Mouse (Mus musculus) small intestine, adult 2 months (tissue): ENCODE data around the gene Ppp1r2. TPM values are rescaled to one million over a fixed set of nuclear protein-coding genes. Genes with fewer than 3 reads are reported as not detected.

Source experiments
- H3K27ac ChIP-seq: fragments of 200-500 bp; 2 replicates; pipeline ENCODE4 v1.5.1; 2012; ENCODE audit warnings: low read depth, low read length, control low read depth, inconsistent platforms; ENCODE audit not compliant: insufficient read depth
- H3K27me3 ChIP-seq: fragments of 200-500 bp; 2 replicates; pipeline ENCODE4 v1.6.1; 2012; ENCODE audit warnings: mild to moderate bottlenecking, moderate library complexity, low read length, inconsistent platforms; ENCODE audit not compliant: control insufficient read depth, insufficient read depth
- H3K36me3 ChIP-seq: fragments of 200-500 bp; 2 replicates; pipeline ENCODE4 v1.6.1; 2012; ENCODE audit warnings: mild to moderate bottlenecking, low read length, control low read depth, inconsistent platforms; ENCODE audit not compliant: control insufficient read depth, insufficient read depth
- H3K4me1 ChIP-seq: fragments of 200-500 bp; 2 replicates; pipeline ENCODE4 v1.6.1; 2012; ENCODE audit warnings: low read length, inconsistent platforms, mixed read lengths; ENCODE audit not compliant: control insufficient read depth, insufficient read depth, insufficient read length
- H3K4me3 ChIP-seq: fragments of 200-500 bp; 2 replicates; pipeline ENCODE4 v1.5.1; 2012; ENCODE audit warnings: low read depth, mild to moderate bottlenecking, control low read depth, inconsistent platforms, low read length, moderate library complexity
- CTCF ChIP-seq: fragments of 200-500 bp; IDR thresholded peaks from 2 replicates; pipeline ENCODE4 v1.5.1; 2012; ENCODE audit warnings: low read depth, mild to moderate bottlenecking, control low read depth, inconsistent platforms, low read length, moderate library complexity, mixed read lengths; ENCODE audit not compliant: insufficient replicate concordance, insufficient read length; ENCODE audit errors: extremely low read depth
- POLR2A ChIP-seq: fragments of 200-500 bp; IDR thresholded peaks from 2 replicates; pipeline ENCODE4 v1.6.1; 2012; ENCODE audit warnings: low read depth, mild to moderate bottlenecking, control low read depth, inconsistent platforms, low read length, moderate library complexity
- WGBS: fragments of 180-500 bp; shearing (Covaris S2); methylation state at CpG from one replicate; pipeline ENCODE4 v1.1.7; 2018; 5-methylcytosine and 5-hydroxymethylcytosine counted together
- polyA plus RNA-seq: library from polyadenylated mRNA; depleted of rRNA; stranded (reverse); fragments of >200 nt; gene quantifications from 2 replicates; pipeline ENCODE4 v1.2.3, GENCODE M21; 2012

Gene Ppp1r2
- polyA plus RNA-seq, 1 experiment: 83.9 TPM

DNA sequence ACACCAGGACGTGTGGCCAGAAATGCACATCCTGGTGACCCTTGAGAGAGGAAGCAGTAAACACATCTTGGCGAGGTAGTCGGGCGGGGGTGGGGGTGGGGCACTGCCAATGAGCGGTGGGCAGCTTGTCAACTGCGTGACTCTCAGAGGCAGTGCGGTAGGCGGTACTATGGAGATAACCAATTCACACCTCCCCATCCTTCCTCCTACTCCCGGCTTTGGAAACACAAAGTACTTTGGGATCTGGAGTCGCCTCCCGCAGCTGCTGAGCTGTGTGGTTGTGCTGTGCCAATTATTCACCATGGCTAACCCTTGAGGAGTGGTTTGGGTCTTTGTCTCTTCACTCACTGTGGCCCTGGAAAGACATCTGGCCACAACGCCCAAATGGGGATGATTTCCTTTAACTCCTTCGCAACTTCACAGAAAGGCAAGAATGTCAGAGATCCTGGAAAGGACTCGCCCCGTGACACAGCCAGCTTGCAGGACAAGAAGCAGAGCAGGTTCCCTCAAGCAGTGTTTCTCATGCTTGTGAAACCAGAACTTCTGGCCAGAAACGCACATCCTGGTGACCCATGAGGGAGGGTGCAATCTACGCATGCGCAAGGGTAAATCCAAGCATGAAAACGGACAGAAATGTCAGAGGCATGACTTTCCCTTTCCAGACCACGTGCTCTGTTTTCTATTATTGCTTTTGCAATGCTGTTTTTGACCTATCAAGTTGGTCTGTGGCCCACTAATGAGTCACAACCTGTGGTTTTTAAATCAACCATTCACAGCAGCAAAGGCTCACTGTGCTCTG, 41.3 kb downstream of the Ppp1r2 start:
- TF ChIP-seq POLR2A: peak; percentile 28; the same call in 1 of the 2 replicates
- TF ChIP-seq CTCF: no peak
- WGBS: 8% methylated on average over 20 of the region's 20 CpGs
- peaks cover 22% of the 10 kb centered on the region for H3K4me1 ChIP-seq
- H3K27me3 ChIP-seq: no peaks in the 10 kb centered on the region
- peak overlapping the region; percentile 50 for H3K4me3 ChIP-seq
- H3K27ac ChIP-seq: peak overlapping the region; percentile 70
- H3K36me3 ChIP-seq: no peaks in the 10 kb centered on the region

DNA sequence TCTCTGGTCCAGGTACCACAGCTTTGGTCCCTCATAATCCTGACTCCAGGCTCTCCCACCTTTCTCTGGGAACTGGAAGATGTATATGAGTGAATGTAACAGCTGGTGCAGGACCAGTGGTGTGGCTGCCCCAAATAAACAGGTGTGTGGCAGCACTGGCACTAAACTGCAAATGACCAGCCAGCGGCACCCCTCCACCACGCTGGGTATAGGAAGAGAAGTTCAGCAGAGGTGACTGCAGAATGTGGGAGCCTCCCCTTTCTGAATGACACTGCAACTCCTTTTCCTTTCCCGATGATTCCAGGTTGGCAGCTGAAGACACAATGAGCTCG, 41.9 kb downstream of the Ppp1r2 start:
- Histone ChIP-seq H3K4me3 (peak overlapping the region; percentile 50), H3K27ac (no peak overlapping the region), H3K27me3 (no peaks in the 10 kb centered on the region), H3K4me1 (peaks cover 22% of the 10 kb centered on the region), H3K36me3 (no peaks in the 10 kb centered on the region)
- TF ChIP-seq POLR2A: no peak
- TF ChIP-seq CTCF: no peak
- WGBS: 13% methylated on average over 4 of the region's 4 CpGs

DNA sequence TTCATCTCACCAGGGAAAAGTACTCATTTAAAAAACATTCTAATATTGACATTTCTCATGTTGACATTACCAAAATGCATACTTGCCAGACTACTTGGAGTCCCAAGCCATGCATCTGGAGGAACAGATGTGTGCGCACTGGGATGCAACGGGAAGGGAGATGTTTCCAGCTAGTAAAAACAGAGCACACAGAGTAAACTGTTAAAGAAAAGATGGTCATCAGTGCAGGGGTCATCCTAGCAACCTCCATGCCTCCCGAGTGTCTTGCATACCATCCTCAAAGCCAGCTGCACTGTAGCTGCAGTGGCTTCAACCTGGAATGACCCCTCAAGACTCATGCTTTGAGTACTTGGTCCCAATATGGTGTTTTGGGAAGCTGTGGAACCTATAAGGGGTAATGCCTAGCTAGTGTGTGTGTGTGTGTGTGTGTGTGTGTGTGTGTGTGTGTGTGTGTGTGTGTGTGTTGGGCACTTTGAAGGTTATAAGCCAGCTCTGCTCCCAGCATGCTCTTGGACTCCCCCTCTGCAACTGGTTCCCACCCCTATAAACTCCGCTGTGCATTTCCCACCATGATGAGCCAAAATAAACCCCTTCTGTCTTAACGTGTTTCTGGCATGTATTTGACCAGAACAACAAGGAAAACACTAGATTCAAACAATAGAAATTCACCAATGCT, 42.4 kb downstream of the Ppp1r2 start:
- Histone ChIP-seq H3K27me3 (no peaks in the 10 kb centered on the region), H3K4me3 (no peak overlapping the region), H3K27ac (no peak overlapping the region), H3K36me3 (no peaks in the 10 kb centered on the region), H3K4me1 (peaks cover 22% of the 10 kb centered on the region)
- 68% methylated on average over 5 of the region's 5 CpGs for WGBS
- TF ChIP-seq POLR2A (no peak), CTCF (no peak)

DNA sequence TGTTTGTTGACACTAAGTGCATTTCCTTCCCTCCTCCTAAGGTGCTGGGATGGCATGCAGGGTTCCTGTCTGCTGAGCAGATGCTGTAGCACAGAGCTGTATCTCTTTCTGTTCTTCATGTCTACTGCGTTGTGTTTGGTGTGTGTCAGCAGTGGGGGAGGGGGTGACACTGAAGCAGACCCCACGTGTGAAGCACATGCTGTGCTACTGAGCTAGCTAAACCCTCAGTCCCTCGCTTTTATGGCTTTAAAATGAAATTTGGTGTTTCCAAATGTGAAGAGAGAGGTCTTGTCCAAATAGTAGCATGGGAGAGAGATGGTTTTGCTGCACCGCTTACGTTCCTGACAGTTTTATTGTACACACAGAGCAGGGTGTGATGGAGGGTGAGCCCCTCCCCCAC, 43.5 kb downstream of the Ppp1r2 start:
- WGBS: 80% methylated on average over 5 of the region's 5 CpGs
- peaks cover 22% of the 10 kb centered on the region for H3K4me1 ChIP-seq
- H3K36me3 ChIP-seq: no peaks in the 10 kb centered on the region
- no peak overlapping the region for H3K4me3 ChIP-seq
- H3K27ac ChIP-seq: no peak overlapping the region
- TF ChIP-seq CTCF (no peak), POLR2A (no peak)
- H3K27me3 ChIP-seq: no peaks in the 10 kb centered on the region

DNA sequence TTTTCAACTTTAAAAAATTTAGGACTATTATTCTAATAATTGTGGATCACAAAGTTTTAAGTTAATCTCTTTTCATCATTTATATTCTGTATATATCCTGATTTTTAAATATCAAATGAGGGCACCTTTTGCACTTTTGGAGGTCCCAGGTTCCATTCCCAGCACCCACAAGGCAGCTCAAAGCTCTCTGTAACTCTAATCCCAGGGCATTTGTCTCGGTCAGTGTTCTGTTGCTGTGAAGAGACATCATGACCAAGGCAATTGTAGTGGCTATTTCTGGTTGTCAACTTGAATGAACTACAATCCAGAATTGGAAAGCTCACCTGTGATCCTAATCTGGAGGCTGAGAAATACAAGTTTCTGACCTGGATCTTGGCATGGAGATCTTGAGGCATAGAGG, 47.3 kb downstream of the Ppp1r2 start:
- 94% methylated on average over 1 of the region's 1 CpGs for WGBS
- Histone ChIP-seq H3K4me1 (no peaks in the 10 kb centered on the region), H3K36me3 (no peaks in the 10 kb centered on the region), H3K27ac (no peak overlapping the region), H3K4me3 (no peak overlapping the region), H3K27me3 (no peaks in the 10 kb centered on the region)
- TF ChIP-seq POLR2A: no peak
- TF ChIP-seq CTCF: no peak

DNA sequence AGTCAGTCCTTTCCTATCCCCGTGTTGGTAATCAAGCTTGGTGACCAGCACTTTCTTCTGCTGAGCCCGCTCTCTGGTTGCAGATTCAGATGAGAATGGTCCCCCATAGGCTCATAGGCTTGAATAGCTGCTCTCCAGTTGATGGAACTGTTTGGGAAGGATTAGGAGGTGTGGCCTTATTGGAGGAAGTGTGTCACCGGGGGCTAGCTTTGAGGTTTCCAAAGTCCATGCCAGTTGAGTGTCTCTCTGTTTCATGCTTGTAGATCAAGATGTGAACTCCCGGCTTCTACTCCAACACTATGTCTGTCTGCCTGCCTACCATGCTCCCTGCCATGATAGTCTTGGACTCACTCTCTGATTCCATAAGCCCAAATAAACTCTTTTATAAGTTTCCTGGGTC, 59.8 kb downstream of the Ppp1r2 start:
- H3K27ac ChIP-seq: no peak overlapping the region
- TF ChIP-seq POLR2A (no peak), CTCF (no peak)
- no peaks in the 10 kb centered on the region for H3K27me3 ChIP-seq
- 95% methylated on average over 4 of the region's 4 CpGs for WGBS
- no peaks in the 10 kb centered on the region for H3K36me3 ChIP-seq
- no peak overlapping the region for H3K4me3 ChIP-seq
- no peaks in the 10 kb centered on the region for H3K4me1 ChIP-seq

DNA sequence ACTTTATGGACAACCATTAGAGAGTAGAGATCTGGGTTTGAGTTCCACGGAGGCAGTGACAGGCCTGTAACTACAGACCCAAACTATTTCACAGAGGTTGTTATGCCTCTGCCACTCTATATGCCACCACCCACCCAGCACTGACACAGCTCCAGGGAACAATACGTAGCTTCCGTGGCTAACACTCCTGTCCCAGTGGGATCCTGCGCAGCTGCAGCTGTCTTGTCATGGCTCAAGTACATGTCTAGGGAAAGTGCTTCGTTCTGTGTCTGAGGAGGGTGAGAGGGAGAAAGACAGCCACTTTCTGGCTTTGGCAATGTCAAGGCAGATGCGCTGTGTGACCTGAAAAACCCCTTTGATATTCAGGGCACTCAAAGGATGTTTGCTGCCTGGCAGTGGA, 61.6 kb downstream of the Ppp1r2 start:
- no peaks in the 10 kb centered on the region for H3K4me1 ChIP-seq
- H3K36me3 ChIP-seq: no peaks in the 10 kb centered on the region
- TF ChIP-seq CTCF (no peak), POLR2A (no peak)
- H3K27me3 ChIP-seq: no peaks in the 10 kb centered on the region
- no peak overlapping the region for H3K27ac ChIP-seq
- no peak overlapping the region for H3K4me3 ChIP-seq
- WGBS: 93% methylated on average over 6 of the region's 6 CpGs
